Mouse (Mus musculus) lung, embryonic 15.5 days (tissue): ENCODE results near the gene Dact3. TPM values are rescaled to one million over a fixed set of nuclear protein-coding genes. Genes with fewer than 3 reads are reported as not detected.

ENCODE experiments used
- ATAC-seq: fragments of 200-750 bp; cut with Nextera tagmentation; 2 replicates; pipeline ENCODE4 v1.8.0; 2017; ENCODE audit warnings: moderate number of reproducible peaks, borderline replicate concordance; ENCODE audit not compliant: low FRiP score, low TSS enrichment; ENCODE audit errors: extremely low read depth
- H3K27ac ChIP-seq: fragments of 300-500 bp; sonication (generic); 2 replicates; pipeline ENCODE4 v1.5.1; 2015; ENCODE audit warnings: moderate library complexity, mild to moderate bottlenecking, inconsistent platforms
- H3K27me3 ChIP-seq: fragments of 300-500 bp; sonication (generic); 2 replicates; pipeline ENCODE4 v1.6.1; 2015; ENCODE audit warnings: inconsistent platforms
- H3K36me3 ChIP-seq: fragments of 300-500 bp; sonication (generic); 2 replicates; pipeline ENCODE4 v1.6.1; 2015; ENCODE audit warnings: inconsistent platforms
- H3K4me1 ChIP-seq: fragments of 300-500 bp; sonication (generic); 2 replicates; pipeline ENCODE4 v1.6.1; 2015; ENCODE audit warnings: inconsistent platforms
- H3K4me2 ChIP-seq: fragments of 300-500 bp; sonication (generic); 2 replicates; pipeline ENCODE4 v1.6.1; 2015; ENCODE audit warnings: inconsistent platforms, mild to moderate bottlenecking, moderate library complexity
- H3K4me3 ChIP-seq: fragments of 300-500 bp; sonication (generic); 2 replicates; pipeline ENCODE4 v1.5.1; 2015; ENCODE audit warnings: mild to moderate bottlenecking, inconsistent platforms
- H3K9ac ChIP-seq: fragments of 300-500 bp; sonication (generic); 2 replicates; pipeline ENCODE4 v1.6.1; 2015; ENCODE audit warnings: inconsistent platforms
- H3K9me3 ChIP-seq: fragments of 300-500 bp; sonication (generic); 2 replicates; pipeline ENCODE4 v1.6.1; 2016; ENCODE audit warnings: inconsistent platforms
- WGBS: fragments of 180-500 bp; shearing (Covaris S2); methylation state at CpG from one replicate; pipeline ENCODE4 v1.1.7; 2015; 5-methylcytosine and 5-hydroxymethylcytosine counted together
- polyA plus RNA-seq: library from polyadenylated mRNA; unstranded; fragments of >200 nt; fragmentation: Nextera tagmentation; extraction: Ambion mirVana; gene quantifications from 2 replicates; pipeline ENCODE4 v1.2.1, GENCODE M21; 2015

Gene Dact3
- polyA plus RNA-seq, 1 experiment from 2014 or later: 3.5 TPM

- H3K4me3 ChIP-seq: no peak overlapping the region
- peak overlapping the region; percentile 71 for H3K4me2 ChIP-seq
- H3K9me3 ChIP-seq: no peaks in the 10 kb centered on the region
- H3K9ac ChIP-seq: no peak overlapping the region
- H3K4me1 ChIP-seq: peaks cover 48% of the 10 kb centered on the region
- H3K27ac ChIP-seq: no peak overlapping the region
- no peak for ATAC-seq
- H3K36me3 ChIP-seq: no peaks in the 10 kb centered on the region
- 13% methylated on average over 4 of the region's 4 CpGs for WGBS
- H3K27me3 ChIP-seq: peaks cover 29% of the 10 kb centered on the region
These were observed 19.2 kb downstream of the Dact3 start for GRCm38 (mm10) chr7:16894279-16894678.

- Histone ChIP-seq H3K4me1 (peaks cover 47% of the 10 kb centered on the region), H3K4me3 (peak overlapping the region; percentile 26), H3K4me2 (peak overlapping the region; percentile 71), H3K27me3 (peaks cover 29% of the 10 kb centered on the region), H3K27ac (no peak overlapping the region; the same call in 1 of the 2 replicates), H3K9ac (no peak overlapping the region), H3K36me3 (no peaks in the 10 kb centered on the region), H3K9me3 (no peaks in the 10 kb centered on the region)
- ATAC-seq: no peak
- WGBS: under 1% methylated on average over 24 of the region's 24 CpGs
These were observed 19.9 kb downstream of the Dact3 start for GRCm38 (mm10) chr7:16895000-16895399.

GRCm38 (mm10) chr7:16895511-16895910, 20.4 kb downstream of the Dact3 start:
- H3K4me2 ChIP-seq: peak overlapping the region; percentile 71
- H3K4me1 ChIP-seq: peaks cover 42% of the 10 kb centered on the region
- 30% methylated on average over 10 of the region's 10 CpGs for WGBS
- no peaks in the 10 kb centered on the region for H3K9me3 ChIP-seq
- ATAC-seq: no peak
- H3K4me3 ChIP-seq: peak overlapping the region; percentile 26
- no peak overlapping the region for H3K9ac ChIP-seq
- no peaks in the 10 kb centered on the region for H3K36me3 ChIP-seq
- peaks cover 29% of the 10 kb centered on the region for H3K27me3 ChIP-seq
- no peak overlapping the region; the same call in 1 of the 2 replicates for H3K27ac ChIP-seq

- no peaks in the 10 kb centered on the region for H3K9me3 ChIP-seq
- no peaks in the 10 kb centered on the region for H3K36me3 ChIP-seq
- H3K4me2 ChIP-seq: no peak overlapping the region
- no peak overlapping the region for H3K9ac ChIP-seq
- H3K27ac ChIP-seq: no peak overlapping the region
- H3K4me1 ChIP-seq: peaks cover 12% of the 10 kb centered on the region
- no peaks in the 10 kb centered on the region; the same call in 1 of the 2 replicates for H3K27me3 ChIP-seq
- no peak for ATAC-seq
- no peak overlapping the region for H3K4me3 ChIP-seq
- 22% methylated on average over 5 of the region's 5 CpGs for WGBS
These were observed 25.4 kb downstream of the Dact3 start for GRCm38 (mm10) chr7:16900526-16900925.

- H3K4me1 ChIP-seq: peaks cover 32% of the 10 kb centered on the region
- H3K9ac ChIP-seq: no peak overlapping the region
- 78% methylated on average over 2 of the region's 2 CpGs for WGBS
- H3K9me3 ChIP-seq: no peaks in the 10 kb centered on the region
- no peak overlapping the region for H3K4me3 ChIP-seq
- no peak for ATAC-seq
- no peaks in the 10 kb centered on the region; the same call in 1 of the 2 replicates for H3K27me3 ChIP-seq
- no peak overlapping the region for H3K27ac ChIP-seq
- H3K4me2 ChIP-seq: no peak overlapping the region
- H3K36me3 ChIP-seq: no peaks in the 10 kb centered on the region
These were observed 28.4 kb downstream of the Dact3 start for GRCm38 (mm10) chr7:16903439-16903955.

GRCm38 (mm10) chr7:16904120-16904675, 29.1 kb downstream of the Dact3 start:
- Histone ChIP-seq H3K27ac (no peak overlapping the region), H3K27me3 (no peaks in the 10 kb centered on the region; the same call in 1 of the 2 replicates), H3K4me2 (no peak overlapping the region), H3K36me3 (no peaks in the 10 kb centered on the region), H3K9me3 (no peaks in the 10 kb centered on the region), H3K4me1 (peaks cover 32% of the 10 kb centered on the region), H3K4me3 (no peak overlapping the region), H3K9ac (no peak overlapping the region)
- 36% methylated on average over 9 of the region's 10 CpGs for WGBS
- ATAC-seq: no peak

- ATAC-seq: peak; percentile 44; the same call in 1 of the 2 replicates
- H3K4me2 ChIP-seq: 0 out of 2 replicates have a peak overlapping the region, but pooled peaks have one; percentile 13
- H3K36me3 ChIP-seq: no peaks in the 10 kb centered on the region
- H3K4me1 ChIP-seq: peaks cover 36% of the 10 kb centered on the region
- H3K27ac ChIP-seq: peak overlapping the region; percentile 3; the same call in 1 of the 2 replicates
- H3K9ac ChIP-seq: no peak overlapping the region
- 41% methylated on average over 9 of the region's 9 CpGs for WGBS
- H3K4me3 ChIP-seq: no peak overlapping the region
- no peaks in the 10 kb centered on the region; the same call in 1 of the 2 replicates for H3K27me3 ChIP-seq
- no peaks in the 10 kb centered on the region for H3K9me3 ChIP-seq
These were observed 30.4 kb downstream of the Dact3 start for GRCm38 (mm10) chr7:16905491-16906021.

- Histone ChIP-seq H3K4me3 (no peak within 1 kb of the TSS), H3K9ac (no peak within 1 kb of the TSS), H3K9me3 (no peaks in the 10 kb centered on the region), H3K4me2 (peak within 1 kb of the TSS; percentile 13; the same call in 1 of the 2 replicates), H3K36me3 (no peaks in the 10 kb centered on the region), H3K27ac (peak within 1 kb of the TSS; percentile 3; the same call in 1 of the 2 replicates), H3K27me3 (no peaks in the 10 kb centered on the region; the same call in 1 of the 2 replicates), H3K4me1 (peaks cover 36% of the 10 kb centered on the region)
- WGBS: 13% methylated on average over 6 of the region's 6 CpGs
- no peak for ATAC-seq
These were observed 31.2 kb downstream of the Dact3 start, which contains the start of gene Ptgir for GRCm38 (mm10) chr7:16906281-16906680. TSS of gene Ptgir (plus strand) at chr7:16906490.

- H3K36me3 ChIP-seq: no peaks in the 10 kb centered on the region
- no peak overlapping the region for H3K27ac ChIP-seq
- no peak overlapping the region for H3K9ac ChIP-seq
- H3K4me2 ChIP-seq: peak overlapping the region; percentile 13; the same call in 1 of the 2 replicates
- H3K4me1 ChIP-seq: peaks cover 32% of the 10 kb centered on the region
- 86% methylated on average over 41 of the region's 41 CpGs for WGBS
- H3K4me3 ChIP-seq: no peak overlapping the region
- H3K27me3 ChIP-seq: no peaks in the 10 kb centered on the region; the same call in 1 of the 2 replicates
- H3K9me3 ChIP-seq: no peaks in the 10 kb centered on the region
- no peak for ATAC-seq
These were observed 31.9 kb downstream of the Dact3 start for GRCm38 (mm10) chr7:16906889-16907559.

- Histone ChIP-seq H3K4me2 (no peak overlapping the region; the same call in 1 of the 2 replicates), H3K27ac (no peak overlapping the region), H3K9ac (no peak overlapping the region), H3K36me3 (no peaks in the 10 kb centered on the region), H3K4me1 (peaks cover 29% of the 10 kb centered on the region), H3K27me3 (no peaks in the 10 kb centered on the region; the same call in 1 of the 2 replicates), H3K9me3 (no peaks in the 10 kb centered on the region), H3K4me3 (peak overlapping the region; percentile 3; the same call in 1 of the 2 replicates)
- ATAC-seq: no peak
- 21% methylated on average over 7 of the region's 7 CpGs for WGBS
These were observed 32.7 kb downstream of the Dact3 start for GRCm38 (mm10) chr7:16907842-16908241.

- H3K27me3 ChIP-seq: no peaks in the 10 kb centered on the region; the same call in 1 of the 2 replicates
- H3K4me1 ChIP-seq: peaks cover 29% of the 10 kb centered on the region
- no peaks in the 10 kb centered on the region for H3K36me3 ChIP-seq
- H3K9ac ChIP-seq: no peak overlapping the region
- H3K27ac ChIP-seq: no peak overlapping the region
- H3K9me3 ChIP-seq: no peaks in the 10 kb centered on the region
- H3K4me2 ChIP-seq: peak overlapping the region; percentile 31; the same call in 1 of the 2 replicates
- 34% methylated on average over 11 of the region's 11 CpGs for WGBS
- H3K4me3 ChIP-seq: no peak overlapping the region
- ATAC-seq: no peak
These were observed 33.2 kb downstream of the Dact3 start for GRCm38 (mm10) chr7:16908367-16908766.
